Mouse (Mus musculus) neural tube, embryonic 13.5 days (tissue): ENCODE results near the gene Tnfrsf14. TPM values are rescaled to one million over a fixed set of nuclear protein-coding genes. Genes with fewer than 3 reads are reported as not detected.

Experiments
- ATAC-seq: fragments of 200-750 bp; cut with Nextera tagmentation; 2 replicates; pipeline ENCODE4 v1.8.0; 2017; ENCODE audit warnings: low read depth, mild to moderate bottlenecking, moderate TSS enrichment, moderate library complexity
- H3K27ac ChIP-seq: fragments of 300-500 bp; sonication (generic); replicated peaks from 2 replicates; pipeline ENCODE4 v1.5.1; 2015; ENCODE audit warnings: moderate library complexity, mild to moderate bottlenecking, inconsistent platforms
- H3K27me3 ChIP-seq: fragments of 300-500 bp; sonication (generic); 2 replicates; pipeline ENCODE4 v1.6.1; 2015; ENCODE audit warnings: mild to moderate bottlenecking, inconsistent platforms
- H3K36me3 ChIP-seq: fragments of 300-500 bp; sonication (generic); 2 replicates; pipeline ENCODE4 v1.6.1; 2015; ENCODE audit warnings: mild to moderate bottlenecking, inconsistent platforms
- H3K4me1 ChIP-seq: fragments of 300-500 bp; sonication (generic); replicated peaks from 2 replicates; pipeline ENCODE4 v1.6.1; 2015; ENCODE audit warnings: inconsistent platforms
- H3K4me2 ChIP-seq: fragments of 300-500 bp; sonication (generic); 2 replicates; pipeline ENCODE4 v1.6.1; 2015; ENCODE audit warnings: inconsistent platforms, mild to moderate bottlenecking, moderate library complexity
- H3K4me3 ChIP-seq: fragments of 300-500 bp; sonication (generic); 2 replicates; pipeline ENCODE4 v1.5.1; 2015; ENCODE audit warnings: mild to moderate bottlenecking, inconsistent platforms
- H3K9ac ChIP-seq: fragments of 300-500 bp; sonication (generic); 2 replicates; pipeline ENCODE4 v1.6.1; 2015; ENCODE audit warnings: moderate library complexity, mild to moderate bottlenecking, inconsistent platforms
- H3K9me3 ChIP-seq: fragments of 300-500 bp; sonication (generic); 2 replicates; pipeline ENCODE4 v1.6.1; 2016; ENCODE audit warnings: inconsistent platforms
- WGBS: fragments of 180-500 bp; shearing (Covaris S2); methylation state at CpG from one replicate; pipeline ENCODE4 v1.1.7; 2015; 5-methylcytosine and 5-hydroxymethylcytosine counted together
- polyA plus RNA-seq: library from polyadenylated mRNA; unstranded; fragments of >200 nt; fragmentation: Nextera tagmentation; extraction: Ambion mirVana; gene quantifications from 2 replicates; pipeline ENCODE4 v1.2.1, GENCODE M21; 2015

Gene Tnfrsf14
- polyA plus RNA-seq, 1 experiment from 2014 or later, result 0.54 TPM

DNA sequence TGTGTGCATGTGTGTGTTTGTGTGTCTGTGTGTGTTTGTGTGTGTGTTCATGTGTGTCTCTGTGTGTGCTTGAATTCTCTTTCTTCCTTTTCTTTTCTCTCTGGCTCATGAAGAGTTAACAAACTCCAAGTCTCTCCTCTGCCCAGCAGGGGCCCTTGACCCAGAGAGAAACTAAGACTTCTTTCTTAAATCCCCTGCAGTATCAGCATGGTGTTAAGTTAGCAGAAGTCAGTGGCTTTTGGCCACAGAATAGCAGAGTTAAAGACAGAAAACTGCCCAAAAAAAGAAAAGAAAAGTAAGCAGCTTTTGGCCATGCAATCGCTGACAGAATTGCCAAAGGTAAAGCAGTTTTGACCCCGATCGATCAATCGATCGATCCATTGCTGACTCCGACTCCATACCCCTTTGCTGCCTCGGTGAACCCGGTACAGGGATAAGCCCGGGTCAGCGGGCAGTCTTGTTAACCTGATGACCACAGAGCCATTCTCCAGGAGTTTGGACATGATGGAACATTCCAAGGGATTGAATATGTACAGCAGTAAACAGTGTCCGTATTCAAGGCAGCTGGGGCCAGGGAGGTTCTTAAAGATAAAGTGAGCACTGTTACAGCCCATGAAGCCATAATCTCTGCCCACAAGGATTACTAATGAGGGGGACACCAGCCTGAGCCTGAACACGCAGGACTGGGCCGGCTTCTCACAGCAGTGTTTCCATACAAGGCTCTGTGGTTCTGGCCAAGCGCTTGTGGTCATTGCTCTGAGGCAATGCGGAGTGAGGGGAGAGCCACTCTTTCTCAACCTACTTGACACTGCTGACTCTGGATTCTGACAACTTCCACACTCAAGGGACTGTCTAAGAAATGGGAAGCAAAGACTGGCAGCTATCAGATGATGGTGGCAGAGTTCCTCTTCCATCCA lies 17.5 kb downstream of the Tnfrsf14 start:
- H3K4me1 ChIP-seq, result no peaks in the 10 kb centered on the region
- H3K27ac ChIP-seq, result no peak overlapping the region
- H3K9ac ChIP-seq, result no peak overlapping the region
- H3K27me3 ChIP-seq, result no peaks in the 10 kb centered on the region
- H3K36me3 ChIP-seq, result no peaks in the 10 kb centered on the region
- ATAC-seq, result no peak
- no peak overlapping the region for H3K4me2 ChIP-seq
- 28% methylated on average over 15 of the region's 15 CpGs for WGBS
- H3K4me3 ChIP-seq, result no peak overlapping the region
- no peaks in the 10 kb centered on the region for H3K9me3 ChIP-seq

DNA sequence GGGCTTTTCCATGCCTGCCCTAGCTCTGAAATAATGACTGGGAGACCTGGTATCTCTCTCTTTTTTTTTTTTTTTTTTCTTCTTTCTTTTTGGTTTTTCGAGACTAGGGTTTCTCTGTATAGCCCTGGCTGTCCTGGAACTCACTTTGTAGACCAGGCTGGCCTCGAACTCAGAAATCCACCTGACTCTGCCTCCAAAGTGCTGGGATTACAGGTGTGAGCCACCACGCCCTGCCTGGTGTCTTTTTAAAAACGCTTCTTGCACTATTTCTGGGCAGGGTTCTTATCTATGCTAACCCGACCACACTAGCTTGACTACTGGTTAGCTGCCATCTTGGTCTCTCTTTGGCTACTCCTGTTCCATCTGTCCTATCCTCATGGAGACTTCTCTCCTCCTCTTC lies 19.9 kb downstream of the Tnfrsf14 start:
- Histone ChIP-seq H3K27ac (no peak overlapping the region), H3K4me2 (no peak overlapping the region), H3K27me3 (peaks cover 3% of the 10 kb centered on the region; the same call in 1 of the 2 replicates), H3K9ac (no peak overlapping the region), H3K36me3 (no peaks in the 10 kb centered on the region), H3K4me1 (peaks cover 12% of the 10 kb centered on the region; the same call in 1 of the 2 replicates), H3K4me3 (no peak overlapping the region), H3K9me3 (no peaks in the 10 kb centered on the region)
- 87% methylated on average over 5 of the region's 5 CpGs for WGBS
- ATAC-seq, result no peak

DNA sequence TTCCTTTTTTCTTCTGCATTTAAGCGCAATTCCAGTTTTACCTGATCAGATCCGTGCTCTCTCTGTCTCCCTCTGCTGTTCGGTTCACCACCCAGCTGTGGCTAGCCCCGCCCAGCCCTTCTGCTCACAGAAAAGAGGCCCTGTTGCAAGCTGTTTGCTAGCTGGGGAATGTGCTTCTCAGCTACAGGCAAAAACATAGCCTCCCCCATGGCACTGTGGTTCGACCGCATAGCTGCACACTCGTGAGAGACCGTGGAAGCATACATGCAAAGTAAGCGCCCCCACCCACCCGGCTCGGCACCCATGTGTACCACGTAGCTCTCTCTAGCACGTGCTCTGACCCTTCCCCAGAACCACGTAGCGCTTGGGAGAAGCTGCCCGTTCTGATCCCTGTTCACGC lies 20.5 kb downstream of the Tnfrsf14 start:
- Histone ChIP-seq H3K27ac (no peak overlapping the region), H3K36me3 (no peaks in the 10 kb centered on the region), H3K4me2 (no peak overlapping the region), H3K9ac (no peak overlapping the region), H3K4me3 (no peak overlapping the region), H3K9me3 (no peaks in the 10 kb centered on the region), H3K4me1 (peaks cover 12% of the 10 kb centered on the region; the same call in 1 of the 2 replicates), H3K27me3 (peaks cover 3% of the 10 kb centered on the region; the same call in 1 of the 2 replicates)
- ATAC-seq, result peak; percentile 70
- 52% methylated on average over 17 of the region's 17 CpGs for WGBS

DNA sequence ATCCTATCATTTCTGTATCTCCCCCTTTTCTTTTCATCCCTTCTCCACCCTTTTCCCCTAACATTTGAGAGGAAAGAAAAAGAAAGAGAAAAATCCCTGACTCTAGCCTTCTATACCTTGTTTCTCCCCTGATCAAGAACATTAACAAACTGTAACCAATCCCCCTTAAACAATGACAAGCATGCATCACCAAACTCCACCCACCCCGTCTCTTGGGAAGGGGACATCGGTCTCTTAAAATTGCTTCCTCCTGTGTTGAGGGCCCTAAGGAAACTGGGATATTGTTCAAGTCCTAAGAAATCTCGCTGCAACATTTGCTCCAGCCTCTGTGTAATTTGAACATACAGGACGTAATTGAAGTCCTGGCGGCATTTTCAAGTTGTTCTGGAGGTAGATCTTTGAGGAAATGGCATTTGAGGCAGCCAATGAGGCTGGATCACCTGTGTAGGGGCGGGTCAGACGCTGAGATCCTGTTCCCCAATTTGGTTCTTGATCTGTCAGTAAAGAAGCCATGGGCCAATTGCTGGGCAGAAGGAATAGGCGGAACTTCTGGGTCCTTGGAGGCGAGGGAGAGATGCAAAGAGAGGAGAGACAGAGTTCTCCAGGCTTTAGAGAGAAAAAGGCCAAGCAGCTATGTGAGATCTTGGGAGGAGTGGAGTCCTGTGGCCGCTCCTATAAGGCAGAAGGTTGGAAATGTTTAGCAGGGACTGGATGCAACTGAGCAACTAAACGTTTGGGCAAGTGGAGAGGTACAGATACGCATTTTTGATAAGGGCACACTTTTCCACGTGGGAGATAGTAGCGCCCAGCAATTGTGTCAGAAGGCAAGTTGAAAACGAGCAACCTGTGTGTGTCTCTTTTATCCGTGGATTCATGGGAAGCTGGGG lies 23.9 kb downstream of the Tnfrsf14 start:
- Histone ChIP-seq H3K4me3 (peak overlapping the region; percentile 32), H3K36me3 (no peaks in the 10 kb centered on the region), H3K4me1 (peaks cover 12% of the 10 kb centered on the region; the same call in 1 of the 2 replicates), H3K4me2 (peak overlapping the region; percentile 61), H3K27me3 (peaks cover 3% of the 10 kb centered on the region; the same call in 1 of the 2 replicates), H3K9ac (peak overlapping the region; percentile 56), H3K9me3 (no peaks in the 10 kb centered on the region), H3K27ac (no peak overlapping the region)
- 4% methylated on average over 16 of the region's 16 CpGs for WGBS
- ATAC-seq, result peak; percentile 89

DNA sequence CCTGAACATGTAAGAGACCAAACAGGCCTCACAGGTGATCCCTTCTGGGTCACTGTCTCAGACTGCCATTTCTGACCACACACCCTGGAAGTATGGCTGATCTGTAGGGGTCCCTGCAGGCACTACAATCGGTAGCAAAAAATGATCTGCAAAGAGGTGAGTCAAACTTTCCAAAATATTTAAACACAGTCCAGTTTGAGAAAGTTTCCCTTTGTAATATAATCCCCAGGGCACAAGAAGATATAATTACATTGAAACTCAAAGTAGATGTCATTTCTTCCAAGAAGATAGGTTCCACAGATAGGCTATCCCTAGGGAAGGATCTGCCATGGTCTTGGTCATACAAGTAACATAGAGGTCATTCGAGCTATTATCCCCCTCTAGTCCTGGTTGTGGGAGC lies 26.0 kb downstream of the Tnfrsf14 start:
- WGBS, result 89% methylated on average over 2 of the region's 2 CpGs
- H3K36me3 ChIP-seq, result no peaks in the 10 kb centered on the region
- H3K4me2 ChIP-seq, result no peak overlapping the region
- peaks cover 26% of the 10 kb centered on the region for H3K4me1 ChIP-seq
- H3K9ac ChIP-seq, result no peak overlapping the region
- peaks cover 3% of the 10 kb centered on the region; the same call in 1 of the 2 replicates for H3K27me3 ChIP-seq
- no peaks in the 10 kb centered on the region for H3K9me3 ChIP-seq
- no peak overlapping the region for H3K27ac ChIP-seq
- H3K4me3 ChIP-seq, result no peak overlapping the region
- ATAC-seq, result no peak

DNA sequence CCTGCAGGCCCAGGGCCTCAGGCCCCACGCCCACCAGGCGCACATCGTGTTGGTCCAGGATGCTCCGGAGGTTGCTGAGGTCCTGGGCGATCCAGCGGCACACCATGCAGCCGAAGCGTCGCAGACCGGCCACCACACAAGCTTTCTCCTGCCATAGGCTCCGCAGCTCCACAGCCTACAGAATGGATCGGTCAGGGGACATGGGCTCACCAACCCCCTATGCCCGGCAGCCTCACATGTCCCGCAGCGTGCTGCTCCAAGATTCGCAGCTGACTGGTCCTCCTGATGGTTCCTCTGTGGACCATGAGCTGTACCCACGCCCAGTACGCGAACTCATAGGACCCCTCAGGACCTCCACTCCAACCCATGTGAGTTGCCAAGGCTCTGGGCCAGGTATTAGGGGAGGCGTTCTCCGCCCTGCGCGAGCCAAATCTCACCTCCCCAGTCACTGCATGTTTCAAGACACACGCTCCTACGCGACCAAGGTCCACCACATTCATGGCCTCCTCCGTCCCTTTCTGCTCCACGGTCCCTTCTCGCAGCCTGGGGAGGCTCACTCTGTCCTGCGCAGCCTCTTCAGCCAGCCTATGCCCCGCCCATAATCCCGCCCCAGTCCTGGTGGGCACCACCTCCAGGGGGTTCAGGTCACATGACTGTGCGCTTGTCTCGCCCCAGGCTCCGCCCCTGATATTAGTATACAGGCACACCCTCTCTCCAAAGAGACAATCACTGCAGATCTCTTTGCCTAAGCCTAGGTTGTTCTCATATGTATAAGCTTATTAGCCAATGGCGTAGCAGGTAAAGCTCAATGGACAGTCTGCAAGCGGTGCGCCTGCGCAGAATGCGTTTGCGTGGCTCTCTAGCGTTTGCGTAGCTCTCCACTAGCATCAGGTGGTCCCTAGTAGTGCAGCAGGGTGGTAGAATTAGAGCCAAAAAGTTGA lies 29.6 kb downstream of the Tnfrsf14 start, which contains the start of gene Fam213b:
Gene Fam213b (minus strand): TSS at position 630 of the 941 bp plus-strand sequence.
- H3K4me3 ChIP-seq, result peak within 1 kb of the TSS; percentile 55
- H3K27ac ChIP-seq, result peak within 1 kb of the TSS; percentile 68
- H3K4me1 ChIP-seq, result peaks cover 26% of the 10 kb centered on the region
- no peaks in the 10 kb centered on the region for H3K9me3 ChIP-seq
- ATAC-seq, result peak; percentile 95
- 3% methylated on average over 43 of the region's 43 CpGs for WGBS
- H3K27me3 ChIP-seq, result no peaks in the 10 kb centered on the region
- H3K36me3 ChIP-seq, result no peaks in the 10 kb centered on the region
- peak within 1 kb of the TSS; percentile 79 for H3K9ac ChIP-seq
- peak within 1 kb of the TSS; percentile 86 for H3K4me2 ChIP-seq

DNA sequence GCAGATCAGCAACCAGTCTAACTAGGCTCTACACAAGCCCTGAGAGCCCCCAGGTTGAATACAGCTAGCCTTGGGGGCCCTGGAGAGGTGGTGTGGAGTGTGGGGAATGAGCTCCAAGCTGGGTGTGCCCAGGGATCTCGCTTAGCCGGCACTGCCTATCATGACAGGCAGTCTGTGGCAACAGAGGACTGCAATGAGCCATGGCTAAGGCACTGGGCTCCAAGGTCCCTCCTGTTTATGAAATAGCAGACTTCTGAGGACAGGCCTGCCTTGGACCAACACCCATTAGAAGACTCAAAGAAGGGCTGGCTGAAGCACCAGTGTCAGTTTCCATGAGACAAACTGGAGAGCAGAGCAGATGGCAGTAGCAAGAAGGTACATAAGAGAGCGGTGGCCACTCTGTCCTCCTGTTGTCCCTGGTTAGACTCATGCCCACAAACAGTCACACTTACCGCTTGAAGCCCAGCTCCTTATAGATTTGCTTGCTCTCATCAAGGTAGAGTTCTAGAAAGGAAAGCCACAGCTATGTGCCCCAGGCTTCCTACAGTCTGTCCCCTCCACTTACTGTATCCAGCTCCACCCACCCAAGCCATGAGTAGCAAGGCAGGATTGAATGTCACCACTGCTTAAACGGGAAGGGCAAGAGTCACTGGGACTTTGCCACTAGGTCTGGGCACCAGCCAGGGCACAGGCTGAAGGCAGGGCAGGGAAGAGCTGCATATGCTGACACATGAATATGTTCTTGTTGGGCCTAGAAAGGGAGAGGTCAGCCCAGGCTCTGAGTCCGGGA lies 30.5 kb downstream of the Tnfrsf14 start:
- H3K4me1 ChIP-seq, result peaks cover 26% of the 10 kb centered on the region
- peak overlapping the region; percentile 68; the same call in 1 of the 2 replicates for H3K27ac ChIP-seq
- ATAC-seq, result 0 out of 2 replicates have a peak, but pooled peaks have one; percentile 5
- no peaks in the 10 kb centered on the region for H3K36me3 ChIP-seq
- H3K9me3 ChIP-seq, result no peaks in the 10 kb centered on the region
- peak overlapping the region; percentile 86 for H3K4me2 ChIP-seq
- 64% methylated on average over 6 of the region's 6 CpGs for WGBS
- H3K4me3 ChIP-seq, result peak overlapping the region; percentile 55
- peak overlapping the region; percentile 79 for H3K9ac ChIP-seq
- no peaks in the 10 kb centered on the region for H3K27me3 ChIP-seq

DNA sequence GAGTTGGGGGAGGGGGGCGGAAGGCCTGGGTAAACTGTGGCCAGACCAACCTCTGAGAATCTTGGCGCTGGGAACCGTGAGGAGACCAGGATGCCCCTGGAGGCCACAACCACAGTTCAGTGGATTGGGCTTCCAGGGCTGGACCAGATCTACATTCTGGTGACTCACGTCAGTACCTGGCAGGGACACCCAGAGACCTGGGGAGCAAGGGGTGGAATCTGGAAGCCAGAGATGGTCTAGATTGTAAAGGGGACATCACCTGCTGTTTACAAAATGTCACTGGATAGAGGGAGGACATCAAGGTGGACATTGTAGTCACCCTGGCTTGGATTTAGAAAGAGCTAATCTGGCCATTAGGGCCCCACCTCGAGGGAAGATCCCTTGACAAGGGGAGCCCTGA lies 32.8 kb downstream of the Tnfrsf14 start:
- no peaks in the 10 kb centered on the region for H3K9me3 ChIP-seq
- no peak overlapping the region for H3K4me3 ChIP-seq
- no peak overlapping the region for H3K9ac ChIP-seq
- H3K4me1 ChIP-seq, result peaks cover 26% of the 10 kb centered on the region
- H3K27me3 ChIP-seq, result no peaks in the 10 kb centered on the region
- no peaks in the 10 kb centered on the region for H3K36me3 ChIP-seq
- WGBS, result 86% methylated on average over 5 of the region's 5 CpGs
- H3K4me2 ChIP-seq, result no peak overlapping the region
- no peak for ATAC-seq
- H3K27ac ChIP-seq, result no peak overlapping the region

DNA sequence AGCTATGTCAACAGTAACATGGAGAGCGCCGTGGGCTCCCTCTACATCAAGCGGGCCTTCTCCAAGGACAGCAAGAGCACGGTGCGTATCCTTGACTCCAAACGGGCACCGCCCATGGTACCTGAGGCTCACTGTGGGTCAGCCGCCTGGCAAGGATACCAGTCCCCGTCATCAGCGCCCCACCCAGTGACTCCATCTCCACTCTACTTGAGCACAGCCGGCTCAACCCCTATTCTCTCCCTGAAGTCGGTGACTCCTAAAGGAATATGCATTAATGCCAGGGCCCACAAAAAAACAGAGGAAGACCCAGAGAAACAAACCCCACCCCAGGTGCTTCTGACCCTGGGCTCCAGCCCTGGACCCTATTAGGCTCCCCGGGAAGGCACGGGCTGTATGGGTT lies 37.5 kb downstream of the Tnfrsf14 start:
- no peak for ATAC-seq
- H3K36me3 ChIP-seq, result no peaks in the 10 kb centered on the region
- no peak overlapping the region for H3K27ac ChIP-seq
- H3K9me3 ChIP-seq, result no peaks in the 10 kb centered on the region
- H3K4me2 ChIP-seq, result no peak overlapping the region
- H3K4me3 ChIP-seq, result no peak overlapping the region
- no peaks in the 10 kb centered on the region for H3K27me3 ChIP-seq
- H3K9ac ChIP-seq, result no peak overlapping the region
- WGBS, result 91% methylated on average over 14 of the region's 14 CpGs
- H3K4me1 ChIP-seq, result no peaks in the 10 kb centered on the region

DNA sequence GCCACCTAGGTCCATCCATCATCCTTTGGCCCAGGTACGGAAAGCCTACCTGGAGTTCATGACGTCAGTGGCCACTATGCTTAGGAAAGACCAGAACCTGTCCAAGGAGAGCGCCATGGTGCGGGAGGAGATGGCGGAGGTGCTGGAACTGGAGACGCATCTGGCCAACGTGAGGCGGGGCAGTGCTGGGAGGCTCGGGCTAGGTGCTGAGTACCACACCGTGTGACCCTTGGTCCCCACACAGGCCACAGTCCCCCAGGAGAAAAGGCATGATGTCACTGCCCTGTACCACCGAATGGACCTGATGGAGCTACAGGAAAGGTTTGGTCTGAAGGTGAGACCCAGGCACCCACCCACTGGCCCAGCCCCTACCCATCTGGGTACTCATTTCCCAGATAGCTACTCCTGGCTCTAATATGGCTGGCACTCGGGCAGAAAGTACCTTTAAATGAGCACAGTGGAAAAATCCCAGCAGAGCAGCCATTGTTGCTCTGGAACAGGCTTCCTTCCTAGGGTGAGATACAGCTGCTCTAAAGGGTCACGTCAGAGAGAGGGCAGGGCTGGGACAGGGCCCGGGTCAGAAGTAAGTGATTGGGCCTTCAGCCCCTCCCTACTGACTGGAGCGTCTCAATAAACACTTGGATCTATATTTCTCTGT lies 40.6 kb downstream of the Tnfrsf14 start:
- Histone ChIP-seq H3K36me3 (no peaks in the 10 kb centered on the region), H3K27me3 (no peaks in the 10 kb centered on the region), H3K4me2 (no peak overlapping the region), H3K9me3 (no peaks in the 10 kb centered on the region), H3K9ac (no peak overlapping the region), H3K27ac (no peak overlapping the region), H3K4me1 (no peaks in the 10 kb centered on the region), H3K4me3 (no peak overlapping the region)
- 81% methylated on average over 15 of the region's 15 CpGs for WGBS
- ATAC-seq, result no peak
